Mouse (Mus musculus) myocyte (in vitro differentiated cells): ENCODE measurements at regions not wholly inside any gene's neighbourhood (a gene's known extent, or its start where the extent isn't known, plus 50 kb on each side); places are given as distances from the start of the nearest gene placed in this dataset.

Experiments used
- CEBPB ChIP-seq: IDR thresholded peaks from 2 replicates; pipeline ENCODE4 v1.6.1; 2011; ENCODE audit warnings: mild to moderate bottlenecking, moderate library complexity; ENCODE audit not compliant: poor library complexity, insufficient read depth, severe bottlenecking
- E2F4 ChIP-seq: IDR thresholded peaks from one replicate; pipeline ENCODE4 v1.6.1; 2011; ENCODE audit warnings: mild to moderate bottlenecking, control low read depth, moderate library complexity; ENCODE audit not compliant: insufficient read depth
- MAX ChIP-seq: IDR thresholded peaks from one replicate; pipeline ENCODE4 v1.6.1; 2011; ENCODE audit warnings: low read depth, mild to moderate bottlenecking, control low read depth
- MYOD1 ChIP-seq, 3 experiments: IDR thresholded peaks; one replicate each; pipeline ENCODE4 v1.6.1; 2011; ENCODE audit warnings: control low read depth in 2 of 3, low read depth in 2 of 3, mild to moderate bottlenecking in 2 of 3, moderate library complexity in 1 of 3; ENCODE audit not compliant: insufficient read length in 2 of 3, control insufficient read depth in 1 of 3
- MYOG ChIP-seq, 3 experiments: IDR thresholded peaks; one replicate each; pipeline ENCODE4 v1.6.1; 2011; ENCODE audit warnings: control low read depth in 2 of 3, low read depth in 2 of 3, mild to moderate bottlenecking in 2 of 3; ENCODE audit not compliant: insufficient read length in 2 of 3, control insufficient read depth in 1 of 3, insufficient read depth in 1 of 3
- POLR2A ChIP-seq: IDR thresholded peaks from one replicate; pipeline ENCODE4 v1.6.1; 2011; ENCODE audit warnings: low read depth, mild to moderate bottlenecking, control low read depth, moderate library complexity; ENCODE audit not compliant: insufficient read length
- POLR2AphosphoS2 ChIP-seq: IDR thresholded peaks from one replicate; pipeline ENCODE4 v1.6.1; 2011; ENCODE audit warnings: low read depth, control low read depth; ENCODE audit not compliant: insufficient read length
- REST ChIP-seq: IDR thresholded peaks from one replicate; pipeline ENCODE4 v1.6.1; 2011; ENCODE audit warnings: mild to moderate bottlenecking, control low read depth, moderate library complexity; ENCODE audit not compliant: insufficient read depth, insufficient read length
- TCF12 ChIP-seq: IDR thresholded peaks from one replicate; pipeline ENCODE4 v1.6.1; 2011; ENCODE audit warnings: mild to moderate bottlenecking, control low read depth; ENCODE audit not compliant: poor library complexity, insufficient read depth, severe bottlenecking
- USF1 ChIP-seq: IDR thresholded peaks from one replicate; pipeline ENCODE4 v1.6.1; 2011; ENCODE audit warnings: low read depth, mild to moderate bottlenecking, control low read depth, moderate library complexity

DNA sequence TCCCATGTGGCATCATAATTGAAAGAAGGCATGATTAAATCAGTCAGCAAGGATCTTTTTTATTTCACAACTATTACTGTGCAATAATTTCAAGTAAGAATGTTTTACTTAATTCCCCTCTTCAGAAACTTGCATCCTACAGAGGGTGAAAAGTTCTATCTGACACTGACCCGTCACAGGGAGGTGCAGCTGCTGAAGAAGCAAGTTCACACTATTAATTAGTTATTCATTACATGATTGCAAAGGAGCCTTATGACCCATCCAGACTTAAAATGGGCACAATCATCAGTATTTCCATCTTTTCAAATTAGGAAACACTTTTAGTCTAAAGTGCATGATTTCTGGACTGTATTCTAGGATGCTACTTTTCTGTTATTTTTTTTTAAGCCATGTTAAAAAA lies 100.0 kb upstream of the Nox4 start:
- TF ChIP-seq POLR2AphosphoS2 = no peak
- TF ChIP-seq E2F4 = no peak
- TF ChIP-seq POLR2A = no peak
- no peak for TF ChIP-seq MAX
- TF ChIP-seq CEBPB = no peak
- TF ChIP-seq USF1 = no peak
- no peak for TF ChIP-seq TCF12
- no peak for TF ChIP-seq MYOD1 (IDR thresholded peaks at IDR 0.05; ENCODE audit: control insufficient read depth in 1 of 3, insufficient read length in 2 of 3, low read depth in 2 of 3)
- TF ChIP-seq MYOG (IDR thresholded peaks at IDR 0.05; ENCODE audit: control insufficient read depth in 1 of 3, insufficient read depth in 1 of 3, insufficient read length in 2 of 3, low read depth in 2 of 3) = no peak
- no peak for TF ChIP-seq REST
